In the genomic region with DNA sequence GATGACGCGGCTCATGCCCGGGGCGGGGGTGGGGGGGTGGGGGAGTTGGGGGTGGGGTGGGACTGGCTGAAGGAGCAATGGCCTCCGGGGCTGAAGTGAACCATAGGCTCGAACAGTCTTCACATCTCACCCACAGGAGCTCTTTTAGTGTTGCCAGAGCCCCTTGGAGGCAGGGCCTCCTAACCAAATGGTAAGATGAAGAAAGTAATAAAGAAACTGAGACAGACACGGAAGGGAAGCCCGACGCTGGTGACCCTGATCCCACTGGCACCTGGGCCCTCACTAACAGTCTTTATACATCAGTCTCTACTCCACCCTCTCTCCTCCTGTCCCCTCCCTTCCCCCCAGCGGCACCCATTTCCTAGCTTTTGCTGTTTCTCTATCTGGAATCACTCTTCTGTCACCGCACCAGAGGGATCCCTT, we compare ENCODE assay signal across 20 mouse cellular contexts. TPM values are rescaled to one million over a fixed set of nuclear protein-coding genes. Genes with fewer than 3 reads are reported as not detected.
A peak's percentile ranks its signal among the peaks of the same experiment; 100 is the strongest.
DNase-seq lines count a peak whose midpoint lies in the region; ATAC-seq and TF ChIP-seq lines count a peak whose summit lies in the region.
"Had no signal": no experiment of that assay in that cellular context is flagged by ENCODE, and none has a peak within 500 bp of the region (broad histone marks: within the 10 kb centered on the region; RNA-seq: fewer than 3 reads in every experiment).

No protein-coding gene starts in this region.

- no peak for ATAC-seq in liver, embryonic 12.5 days
- ATAC-seq in liver, embryonic 11.5 days (replicated peaks; ENCODE audit: low FRiP score): no peak
- ATAC-seq in liver, postnatal 0 days: no peak
- ATAC-seq in megakaryocyte-erythroid progenitor cell, adult 5-6 weeks (replicated peaks; ENCODE audit: low FRiP score, low TSS enrichment, poor library complexity, severe bottlenecking): no peak
- no peak for ATAC-seq in erythroblast, adult 5-6 weeks (replicated peaks; ENCODE audit: low FRiP score, poor library complexity, severe bottlenecking)
- ATAC-seq: forebrain, embryonic 14.5 days; hindbrain, postnatal 0 days had no signal

- no peaks in the 10 kb centered on the region; the same call in 1 of the 2 replicates for H3K27me3 ChIP-seq in liver, embryonic 12.5 days (replicated peaks)
- no peaks in the 10 kb centered on the region for H3K27me3 ChIP-seq in liver, embryonic 11.5 days (replicated peaks; ENCODE audit: control insufficient read depth, insufficient read depth, low read length)
- no peaks in the 10 kb centered on the region for H3K27me3 ChIP-seq in CH12.LX (replicated peaks)
- H3K27me3 ChIP-seq in liver, postnatal 0 days (ENCODE audit: insufficient read depth, low read length): no peaks in the 10 kb centered on the region

- TF ChIP-seq POLR2A in CH12.LX (IDR thresholded peaks at IDR 0.05; ENCODE audit: low read depth, low read length): no peak

- no peak overlapping the region for H3K27ac ChIP-seq in liver, embryonic 12.5 days
- H3K27ac ChIP-seq in liver, embryonic 11.5 days (ENCODE audit: low read depth, low read length): no peak overlapping the region
- H3K27ac ChIP-seq in CH12.LX (ENCODE audit: insufficient read depth, low read depth): no peak overlapping the region
- H3K27ac ChIP-seq in liver, postnatal 0 days (ENCODE audit: low read depth): no peak overlapping the region
- H3K27ac ChIP-seq: hindbrain, postnatal 0 days; limb, embryonic 15.5 days had no signal

- H3K9ac ChIP-seq in liver, embryonic 12.5 days: no peak overlapping the region
- H3K9ac ChIP-seq in liver, embryonic 11.5 days (ENCODE audit: low read depth, low read length): no peak overlapping the region
- H3K9ac ChIP-seq in CH12.LX (ENCODE audit: insufficient read depth, low read depth): no peak overlapping the region
- no peak overlapping the region for H3K9ac ChIP-seq in liver, postnatal 0 days (replicated peaks)
- H3K9ac ChIP-seq: limb, embryonic 15.5 days had no signal

- no peak for TF ChIP-seq EP300 in CH12.LX (IDR thresholded peaks at IDR 0.05; ENCODE audit: low read length)
- TF ChIP-seq EP300 in liver, postnatal 0 days (IDR thresholded peaks at IDR 0.05; ENCODE audit: low read depth): no peak

- in situ Hi-C loops in CH12.LX (cut with MboI; ENCODE audit: low pct_ligation_motif_present, low pct_unique_long_range_greater_than_20kb, low sequenced_read_pairs): loop anchor here (10.0 to 25.0 kb wide), 3 partner anchors 206 to 838 kb away; a partner anchor contains a TSS

- peak overlapping the region; percentile 32 for H3K4me2 ChIP-seq in liver, embryonic 12.5 days
- H3K4me2 ChIP-seq in liver, embryonic 11.5 days: no peak overlapping the region; the same call in 1 of the 2 replicates
- H3K4me2 ChIP-seq in CH12.LX (ENCODE audit: insufficient read depth, low read depth, poor library complexity, severe bottlenecking): peak overlapping the region; percentile 93
- peak overlapping the region; percentile 32; the same call in 1 of the 2 replicates for H3K4me2 ChIP-seq in liver, postnatal 0 days (ENCODE audit: low read depth, low read length)
- H3K4me2 ChIP-seq: limb, embryonic 15.5 days; midbrain, embryonic 11.5 days had no signal

- no peaks in the 10 kb centered on the region for H3K9me3 ChIP-seq in liver, embryonic 12.5 days (replicated peaks)
- no peaks in the 10 kb centered on the region for H3K9me3 ChIP-seq in liver, embryonic 11.5 days (ENCODE audit: control insufficient read depth, low read length)
- no peaks in the 10 kb centered on the region for H3K9me3 ChIP-seq in CH12.LX (replicated peaks; ENCODE audit: low read length)
- H3K9me3 ChIP-seq in liver, postnatal 0 days (ENCODE audit: low read length): no peaks in the 10 kb centered on the region
- H3K9me3 ChIP-seq: limb, embryonic 15.5 days had no signal

- dilution Hi-C loops in CH12.LX (cut with MboI; ENCODE audit: extremely low pct_ligation_motif_present, extremely low pct_unique_long_range_greater_than_20kb, low sequenced_read_pairs): no loop called here

- WGBS in liver, embryonic 12.5 days (ENCODE audit: insufficient replicate concordance): 34% methylated on average over 11 of the region's 11 CpGs
- 33% methylated on average over 11 of the region's 11 CpGs for WGBS in liver, embryonic 11.5 days
- WGBS in liver, postnatal 0 days (ENCODE audit: insufficient replicate concordance): 32% methylated on average over 10 of the region's 11 CpGs

- no peak for DNase-seq in liver, embryonic 11.5 days (ENCODE audit: low spot score)
- DNase-seq in A20 (ENCODE audit: low read depth, low spot score) (peak; percentile 74), CH12.LX (ENCODE audit: extremely low read depth) (peak; percentile 52)
- no peak for DNase-seq in liver, postnatal 0 days
- no peak for DNase-seq in ovary, postnatal 14 days (ENCODE audit: low spot score)
- DNase-seq: cerebellum, adult 9-10 months; lung, adult 2 months; lung, postnatal 14 days; right cerebral cortex, adult 18-20 months had no signal

- peaks cover 10% of the 10 kb centered on the region; the same call in 1 of the 2 replicates for H3K4me1 ChIP-seq in liver, embryonic 12.5 days
- no peaks in the 10 kb centered on the region for H3K4me1 ChIP-seq in liver, embryonic 11.5 days (replicated peaks; ENCODE audit: control insufficient read depth, insufficient read depth, low read length)
- H3K4me1 ChIP-seq in CH12.LX (ENCODE audit: control insufficient read depth in 1 of 2, insufficient read depth in 2 of 2): peaks cover 16 to 45% of the 10 kb centered on the region in 2 experiments
- H3K4me1 ChIP-seq in liver, postnatal 0 days (ENCODE audit: insufficient read depth): peaks cover 8% of the 10 kb centered on the region

- no peaks in the 10 kb centered on the region for H3K36me3 ChIP-seq in liver, embryonic 12.5 days
- H3K36me3 ChIP-seq in liver, embryonic 11.5 days (ENCODE audit: control insufficient read depth, insufficient read depth, low read length): no peaks in the 10 kb centered on the region
- no peaks in the 10 kb centered on the region for H3K36me3 ChIP-seq in CH12.LX (replicated peaks in 1 of 2; ENCODE audit: control insufficient read depth in 1 of 2, insufficient read depth in 1 of 2, low read length in 1 of 2)
- no peaks in the 10 kb centered on the region for H3K36me3 ChIP-seq in liver, postnatal 0 days (replicated peaks; ENCODE audit: insufficient read depth, low read length)
- H3K36me3 ChIP-seq: limb, embryonic 15.5 days had no signal

- no peak for TF ChIP-seq CTCF in CH12.LX (conservative IDR thresholded peaks at IDR 0.05 in 1 of 2, IDR thresholded peaks at IDR 0.05 in 1 of 2; ENCODE audit: low read depth in 2 of 2, low read length in 2 of 2)
- TF ChIP-seq CTCF in liver, postnatal 0 days (IDR thresholded peaks at IDR 0.05; ENCODE audit: low read depth): no peak

- no peak for TF ChIP-seq RAD21 in CH12.LX (IDR thresholded peaks at IDR 0.05; ENCODE audit: low read depth, low read length)

- H3K4me3 ChIP-seq in liver, embryonic 12.5 days: no peak overlapping the region
- no peak overlapping the region for H3K4me3 ChIP-seq in liver, embryonic 11.5 days (ENCODE audit: low read depth, low read length)
- H3K4me3 ChIP-seq in CH12.LX (replicated peaks in 1 of 3; ENCODE audit: low read depth in 2 of 3, low read length in 2 of 3, poor library complexity in 1 of 3): peak overlapping the region in 1 of 3 experiments; percentile 36
- no peak overlapping the region for H3K4me3 ChIP-seq in liver, postnatal 0 days (ENCODE audit: low read depth, low read length)
- H3K4me3 ChIP-seq: limb, embryonic 15.5 days had no signal

- H3K79me2 ChIP-seq in CH12.LX (replicated peaks; ENCODE audit: control insufficient read depth, extremely low read depth, insufficient read depth, poor library complexity, severe bottlenecking): no peaks in the 10 kb centered on the region

TF ChIP-seq in CH12.LX, 34 proteins besides CTCF, POLR2A, EP300 and RAD21:
- TF ChIP-seq GABPA (IDR thresholded peaks at IDR 0.05; ENCODE audit: insufficient replicate concordance, low read depth, low read length) (no peak), MAZ (IDR thresholded peaks at IDR 0.05; ENCODE audit: low read depth, low read length) (0 out of 2 replicates have a peak, but pooled peaks have one; percentile 21)

RNA-seq across cellular contexts. Expression of a gene that starts 48.2 kb away (rescaled TPM):
- 0.07 and 0.11 TPM in 2 replicates for polyA plus RNA-seq in liver, embryonic 12.5 days (2016; fragmentation: Nextera tagmentation; extraction: Ambion mirVana)
- polyA plus RNA-seq in liver, embryonic 11.5 days (2014; fragmentation: Nextera tagmentation; extraction: Ambion mirVana): 0.11 and 0.14 TPM in 2 replicates
- total RNA-seq in CH12.LX (2012; rRNA removed): 2.0 and 2.8 TPM in 2 replicates
- total RNA-seq in CH12.LX (2014; rRNA removed): 3.4 and 3.5 TPM in 2 replicates
- polyA plus RNA-seq in CH12.LX (2012; ENCODE audit: insufficient read length, low read depth): 1.9 and 2.1 TPM in 2 replicates
- polyA plus RNA-seq in liver, postnatal 0 days (2015; fragmentation: Nextera tagmentation; extraction: Ambion mirVana): not detected in 2 replicates
- total RNA-seq in megakaryocyte-erythroid progenitor cell, adult 5-6 weeks (2014; fragmentation: Nextera tagmentation): not detected in 2 replicates
- total RNA-seq in megakaryocyte-erythroid progenitor cell, adult 5-6 weeks (2017): not detected in 2 replicates
- not detected in 2 replicates for total RNA-seq in erythroblast, adult 5-6 weeks (2015; ENCODE audit: low replicate concordance)
- not detected in 2 replicates for total RNA-seq in erythroblast, adult 5-6 weeks (2017; ENCODE audit: low replicate concordance)
- total RNA-seq: gastrocnemius, adult 8-10 months; hematopoietic stem cell, adult 5-6 weeks; layer of hippocampus, adult 8-10 months had no signal
- polyA plus RNA-seq: midbrain, postnatal 0 days had no signal

Comparison
In these comparisons a context has a peak if more than half of its experiments do, and no peak if none do; other contexts are left out.
1. DNase-seq: peak in A20 (single experiment) and CH12.LX (single experiment); none in liver, embryonic 11.5 days (single experiment), liver, postnatal 0 days (single experiment) and ovary, postnatal 14 days (single experiment).